Mouse (Mus musculus): ENCODE results near the gene Rrp9.

Rrp9 gene

GRCm38 (mm10) chr9:106519433-106519832 lies 43.7 kb downstream of the Rrp9 start:
- no peak for DNase-seq (ENCODE audit: low spot score in 2 of 2)

GRCm38 (mm10) chr9:106519909-106520308 lies 44.1 kb downstream of the Rrp9 start:
- no peak for DNase-seq (ENCODE audit: low spot score in 2 of 2)

- DNase-seq (ENCODE audit: low spot score in 2 of 2), result peak in 1 of 2 experiments; percentile 60
Measured at GRCm38 (mm10) chr9:106531833-106532232, 56.1 kb downstream of the Rrp9 start.

- no peak for DNase-seq (ENCODE audit: low spot score in 2 of 2)
Measured at GRCm38 (mm10) chr9:106534296-106534695, 58.5 kb downstream of the Rrp9 start.

- DNase-seq (ENCODE audit: low spot score in 2 of 2), result peak in 1 of 2 experiments; percentile 61
Measured at GRCm38 (mm10) chr9:106534975-106535374, 59.2 kb downstream of the Rrp9 start.
